Mouse (Mus musculus): Measurements from ENCODE around the gene Tnfrsf21.

DNA sequence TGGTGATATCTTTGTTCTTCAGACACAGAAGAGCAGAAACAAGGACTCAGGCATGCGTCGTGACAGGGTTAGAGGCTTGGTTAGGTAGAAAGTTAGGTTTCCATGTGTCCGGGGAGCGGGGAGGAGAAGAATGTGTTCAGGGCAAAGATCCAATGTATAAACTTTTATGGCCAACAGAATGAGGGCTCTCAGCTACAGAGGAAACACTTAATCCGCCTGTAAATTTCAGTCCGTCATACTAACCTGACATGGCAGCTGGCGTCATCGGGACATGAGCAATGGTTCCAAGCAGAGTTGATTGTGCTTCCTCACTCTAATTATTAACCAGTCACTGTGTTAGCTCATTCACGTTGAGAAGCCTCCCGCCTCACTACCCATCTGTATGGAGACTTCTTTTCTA is 100.4 kb downstream of the Tnfrsf21 start:
- no peak for TF ChIP-seq POLR2A (IDR thresholded peaks at IDR 0.05; ENCODE audit: insufficient read length, low read depth)
- no peak for TF ChIP-seq MAX (IDR thresholded peaks at IDR 0.05; ENCODE audit: low read depth)
- TF ChIP-seq E2F4 (IDR thresholded peaks at IDR 0.05; ENCODE audit: insufficient read depth) = no peak
- TF ChIP-seq USF1 (IDR thresholded peaks at IDR 0.05; ENCODE audit: low read depth) = no peak
- no peak for TF ChIP-seq POLR2AphosphoS2 (IDR thresholded peaks at IDR 0.05; ENCODE audit: insufficient read length, low read depth)
- no peak for TF ChIP-seq CEBPB (IDR thresholded peaks at IDR 0.05; ENCODE audit: insufficient read depth, poor library complexity, severe bottlenecking)
- no peak for TF ChIP-seq MYOD1 (IDR thresholded peaks at IDR 0.05; ENCODE audit: control insufficient read depth in 1 of 3, insufficient read length in 2 of 3, low read depth in 2 of 3)
- TF ChIP-seq TCF12 (IDR thresholded peaks at IDR 0.05; ENCODE audit: insufficient read depth, poor library complexity, severe bottlenecking) = no peak

Measured in myocyte (in vitro differentiated cells).